Mouse (Mus musculus): ENCODE results near the gene Hoxc11. TPM values are rescaled to one million over a fixed set of nuclear protein-coding genes. Genes with fewer than 3 reads are reported as not detected.

The Hoxc11 gene
- total and polyA plus RNA-seq, 3 experiments, result not detected

DNA sequence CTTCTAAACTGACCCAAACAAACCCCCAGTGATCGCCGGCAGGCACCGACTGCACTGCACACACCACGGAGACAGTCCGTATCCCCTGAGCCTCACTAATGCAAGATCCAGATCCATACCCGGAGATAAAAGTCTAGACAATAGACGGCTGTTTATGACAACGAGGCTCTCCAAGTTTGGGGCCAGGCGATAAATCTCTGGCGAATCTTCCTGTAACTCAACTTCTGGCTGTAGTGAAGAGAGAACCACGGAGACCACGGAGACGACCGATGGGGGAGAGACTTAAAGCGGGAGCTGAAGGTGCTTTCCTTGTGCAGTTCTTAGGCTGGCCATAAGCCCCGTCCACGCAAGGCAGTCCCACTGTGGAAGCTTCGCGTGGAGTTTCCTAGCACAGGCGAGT is 4.5 kb upstream of the Hoxc11 start:
- Histone ChIP-seq H3K4me1 (ENCODE audit: control insufficient read depth in 1 of 2, insufficient read depth in 2 of 2) (no peaks in the 10 kb centered on the region), H3K4me2 (ENCODE audit: insufficient read depth, low read depth, poor library complexity, severe bottlenecking) (no peak overlapping the region), H3K9me3 (replicated peaks; ENCODE audit: low read length) (no peaks in the 10 kb centered on the region), H3K36me3 (replicated peaks in 1 of 2; ENCODE audit: control insufficient read depth in 1 of 2, insufficient read depth in 1 of 2, low read length in 1 of 2) (no peaks in the 10 kb centered on the region), H3K9ac (ENCODE audit: insufficient read depth, low read depth) (no peak overlapping the region), H3K79me2 (replicated peaks; ENCODE audit: control insufficient read depth, extremely low read depth, insufficient read depth, poor library complexity, severe bottlenecking) (no peaks in the 10 kb centered on the region), H3K4me3 (replicated peaks in 1 of 3; ENCODE audit: low read depth in 2 of 3, low read length in 2 of 3, poor library complexity in 1 of 3) (no peak overlapping the region), H3K27me3 (replicated peaks) (peaks cover 97% of the 10 kb centered on the region), H3K27ac (ENCODE audit: insufficient read depth, low read depth) (no peak overlapping the region)
- DNase-seq (ENCODE audit: extremely low read depth), result no peak
- dilution Hi-C loops (cut with MboI; ENCODE audit: extremely low pct_ligation_motif_present, extremely low pct_unique_long_range_greater_than_20kb, low sequenced_read_pairs), result no loop called here
- in situ Hi-C loops (cut with MboI; ENCODE audit: low pct_ligation_motif_present, low pct_unique_long_range_greater_than_20kb, low sequenced_read_pairs), result no loop called here
- no peak for TF ChIP-seq USF1 (IDR thresholded peaks at IDR 0.05; ENCODE audit: low read depth, low read length)
- no peak for TF ChIP-seq CTCF (conservative IDR thresholded peaks at IDR 0.05 in 1 of 2, IDR thresholded peaks at IDR 0.05 in 1 of 2; ENCODE audit: low read depth in 2 of 2, low read length in 2 of 2)
- no peak for TF ChIP-seq TCF12 (IDR thresholded peaks at IDR 0.05; ENCODE audit: low read depth, low read length)
- no peak for TF ChIP-seq CHD2 (IDR thresholded peaks at IDR 0.05; ENCODE audit: low read length)
- TF ChIP-seq MAZ (IDR thresholded peaks at IDR 0.05; ENCODE audit: low read depth, low read length), result no peak
- TF ChIP-seq ZNF384 (IDR thresholded peaks at IDR 0.05; ENCODE audit: low read depth, low read length), result no peak
- no peak for TF ChIP-seq UBTF (IDR thresholded peaks at IDR 0.05; ENCODE audit: low read depth, low read length)
- TF ChIP-seq MAX (IDR thresholded peaks at IDR 0.05; ENCODE audit: low read length), result no peak
- no peak for TF ChIP-seq BHLHE40 (IDR thresholded peaks at IDR 0.05; ENCODE audit: low read depth, low read length)
- TF ChIP-seq USF2 (conservative IDR thresholded peaks at IDR 0.05; ENCODE audit: low read depth, low read length), result no peak
- no peak for TF ChIP-seq IRF4 (IDR thresholded peaks at IDR 0.05; ENCODE audit: low read depth, low read length)
- TF ChIP-seq MEF2A (IDR thresholded peaks at IDR 0.05; ENCODE audit: borderline replicate concordance, low read depth, low read length), result no peak

DNA sequence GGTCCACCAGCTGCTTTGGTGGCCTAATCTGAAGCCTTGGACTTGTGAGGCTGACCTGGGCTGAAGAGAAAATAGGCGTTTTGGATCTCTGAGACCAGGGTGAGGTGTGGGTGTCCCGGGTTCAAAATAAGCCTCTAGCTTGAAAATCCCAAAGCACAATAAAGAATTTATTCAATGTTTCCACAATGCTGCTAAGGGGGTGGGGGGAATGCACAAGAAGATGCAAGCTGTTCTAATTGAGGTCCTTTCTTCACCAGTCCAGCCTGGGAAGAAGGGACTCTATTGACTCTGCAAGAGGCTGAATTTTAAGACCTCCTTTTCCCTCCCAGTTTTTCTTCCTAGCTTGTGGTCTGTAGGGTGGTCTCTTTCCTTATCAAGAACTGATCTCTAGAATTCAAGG is 3.4 kb upstream of the Hoxc11 start:
- no peak overlapping the region for H3K4me2 ChIP-seq (ENCODE audit: insufficient read depth, low read depth, poor library complexity, severe bottlenecking)
- H3K9me3 ChIP-seq (replicated peaks; ENCODE audit: low read length), result peaks cover 2% of the 10 kb centered on the region
- H3K36me3 ChIP-seq (replicated peaks in 1 of 2; ENCODE audit: control insufficient read depth in 1 of 2, insufficient read depth in 1 of 2, low read length in 1 of 2), result no peaks in the 10 kb centered on the region
- H3K79me2 ChIP-seq (replicated peaks; ENCODE audit: control insufficient read depth, extremely low read depth, insufficient read depth, poor library complexity, severe bottlenecking), result no peaks in the 10 kb centered on the region
- no peak for DNase-seq (ENCODE audit: extremely low read depth)
- H3K9ac ChIP-seq (ENCODE audit: insufficient read depth, low read depth), result no peak overlapping the region
- no peaks in the 10 kb centered on the region for H3K4me1 ChIP-seq (ENCODE audit: control insufficient read depth in 1 of 2, insufficient read depth in 2 of 2)
- dilution Hi-C loops (cut with MboI; ENCODE audit: extremely low pct_ligation_motif_present, extremely low pct_unique_long_range_greater_than_20kb, low sequenced_read_pairs), result no loop called here
- TF ChIP-seq BHLHE40 (IDR thresholded peaks at IDR 0.05; ENCODE audit: low read depth, low read length) (no peak), GABPA (IDR thresholded peaks at IDR 0.05; ENCODE audit: insufficient replicate concordance, low read depth, low read length) (no peak), SIN3A (IDR thresholded peaks at IDR 0.05; ENCODE audit: low read length) (no peak), UBTF (IDR thresholded peaks at IDR 0.05; ENCODE audit: low read depth, low read length) (no peak)
- no peak overlapping the region for H3K27ac ChIP-seq (ENCODE audit: insufficient read depth, low read depth)
- no peak overlapping the region for H3K4me3 ChIP-seq (replicated peaks in 1 of 3; ENCODE audit: low read depth in 2 of 3, low read length in 2 of 3, poor library complexity in 1 of 3)
- in situ Hi-C loops (cut with MboI; ENCODE audit: low pct_ligation_motif_present, low pct_unique_long_range_greater_than_20kb, low sequenced_read_pairs), result no loop called here
- H3K27me3 ChIP-seq (replicated peaks), result peaks cover 96% of the 10 kb centered on the region

DNA sequence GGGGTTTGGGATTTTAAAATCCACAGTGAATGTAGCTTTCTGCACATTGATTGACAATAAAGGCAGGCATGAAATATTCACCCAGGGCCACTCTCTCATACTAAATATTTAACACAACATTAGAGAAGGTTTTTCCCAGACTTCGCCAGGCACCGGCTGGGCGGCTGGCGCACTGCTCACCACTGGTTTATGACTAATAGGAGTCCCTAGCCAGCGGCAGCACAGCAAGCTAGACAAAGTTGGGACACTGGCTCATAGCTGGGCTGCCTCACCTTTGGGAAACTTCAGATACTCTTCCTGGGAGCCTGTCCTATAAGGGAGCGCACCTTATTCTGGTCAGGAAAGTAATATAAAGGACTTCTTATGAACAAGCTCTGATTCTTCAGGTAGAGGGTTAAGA is 666 bp upstream of the Hoxc11 start:
- Histone ChIP-seq H3K4me1 (ENCODE audit: control insufficient read depth in 1 of 2, insufficient read depth in 2 of 2) (no peaks in the 10 kb centered on the region; a peak in 1 of 4 replicates), H3K27ac (ENCODE audit: insufficient read depth, low read depth) (no peak overlapping the region), H3K9me3 (replicated peaks; ENCODE audit: low read length) (peaks cover 6% of the 10 kb centered on the region), H3K36me3 (replicated peaks in 1 of 2; ENCODE audit: control insufficient read depth in 1 of 2, insufficient read depth in 1 of 2, low read length in 1 of 2) (no peaks in the 10 kb centered on the region), H3K4me3 (replicated peaks in 1 of 3; ENCODE audit: low read depth in 2 of 3, low read length in 2 of 3, poor library complexity in 1 of 3) (no peak overlapping the region), H3K79me2 (replicated peaks; ENCODE audit: control insufficient read depth, extremely low read depth, insufficient read depth, poor library complexity, severe bottlenecking) (no peaks in the 10 kb centered on the region), H3K27me3 (replicated peaks) (peaks cover 95% of the 10 kb centered on the region), H3K4me2 (ENCODE audit: insufficient read depth, low read depth, poor library complexity, severe bottlenecking) (no peak overlapping the region), H3K9ac (ENCODE audit: insufficient read depth, low read depth) (no peak overlapping the region)
- TF ChIP-seq USF1 (IDR thresholded peaks at IDR 0.05; ENCODE audit: low read depth, low read length) (no peak), SMC3 (IDR thresholded peaks at IDR 0.05; ENCODE audit: low read depth, low read length) (no peak), JUND (conservative IDR thresholded peaks at IDR 0.05; ENCODE audit: low read depth, low read length) (no peak), KAT2A (IDR thresholded peaks at IDR 0.05; ENCODE audit: insufficient replicate concordance, low read length) (no peak), SIN3A (IDR thresholded peaks at IDR 0.05; ENCODE audit: low read length) (no peak)
- in situ Hi-C loops (cut with MboI; ENCODE audit: low pct_ligation_motif_present, low pct_unique_long_range_greater_than_20kb, low sequenced_read_pairs), result no loop called here
- dilution Hi-C loops (cut with MboI; ENCODE audit: extremely low pct_ligation_motif_present, extremely low pct_unique_long_range_greater_than_20kb, low sequenced_read_pairs), result no loop called here
- DNase-seq (ENCODE audit: extremely low read depth), result no peak
